Mouse (Mus musculus): ENCODE results near the gene Postn.

Postn gene

GRCm38 (mm10) chr3:54417833-54418386, 57.0 kb downstream of the Postn start:
- DNase-seq (ENCODE audit: low read depth in 2 of 2, low spot score in 2 of 2) = no peak

GRCm38 (mm10) chr3:54420189-54420928, 59.5 kb downstream of the Postn start:
- no peak for DNase-seq (ENCODE audit: low read depth in 2 of 2, low spot score in 2 of 2)

DNA sequence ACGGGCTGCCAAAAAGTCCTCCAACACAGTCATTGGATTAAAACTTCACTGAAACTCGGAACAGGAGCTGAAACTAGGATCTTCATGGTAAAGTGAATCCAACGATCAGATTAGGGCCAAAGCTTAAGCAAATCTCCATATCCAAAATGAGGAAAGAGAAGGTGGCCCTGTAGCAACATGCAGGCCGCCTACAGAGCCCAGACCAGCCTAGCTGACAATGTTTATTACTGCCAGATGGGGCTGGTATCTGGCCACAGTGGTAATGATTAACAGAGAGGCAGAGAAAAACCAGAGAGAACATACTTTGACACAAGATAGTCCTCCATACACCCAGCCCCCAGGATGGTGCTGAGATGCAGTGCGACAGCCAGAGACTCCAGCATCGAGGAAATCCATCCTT, 60.1 kb downstream of the Postn start:
- no peak for DNase-seq (ENCODE audit: low read depth in 2 of 2, low spot score in 2 of 2)

GRCm38 (mm10) chr3:54421666-54422065, 60.8 kb downstream of the Postn start:
- DNase-seq (ENCODE audit: low read depth in 2 of 2, low spot score in 2 of 2) = no peak

DNA sequence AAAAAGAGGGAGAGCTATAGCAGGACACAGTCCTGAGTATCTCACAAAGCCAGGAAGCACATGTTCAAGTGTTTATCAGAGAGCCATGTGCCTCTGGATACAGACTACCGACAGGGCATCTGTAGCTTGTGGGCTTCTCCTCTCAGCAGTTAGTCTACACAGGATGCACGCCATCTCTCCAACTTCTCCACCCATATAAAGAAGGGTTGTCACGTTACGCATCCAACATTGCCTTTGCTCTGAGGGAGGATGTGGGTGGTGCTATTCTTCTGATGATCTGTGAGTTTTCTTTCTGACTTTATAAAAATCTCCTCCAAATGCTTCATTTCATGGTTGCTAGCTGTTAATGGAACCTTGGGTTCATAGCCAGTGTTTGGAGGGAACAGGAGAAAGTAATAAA, 63.2 kb downstream of the Postn start:
- DNase-seq (ENCODE audit: low read depth in 2 of 2, low spot score in 2 of 2) = no peak

DNA sequence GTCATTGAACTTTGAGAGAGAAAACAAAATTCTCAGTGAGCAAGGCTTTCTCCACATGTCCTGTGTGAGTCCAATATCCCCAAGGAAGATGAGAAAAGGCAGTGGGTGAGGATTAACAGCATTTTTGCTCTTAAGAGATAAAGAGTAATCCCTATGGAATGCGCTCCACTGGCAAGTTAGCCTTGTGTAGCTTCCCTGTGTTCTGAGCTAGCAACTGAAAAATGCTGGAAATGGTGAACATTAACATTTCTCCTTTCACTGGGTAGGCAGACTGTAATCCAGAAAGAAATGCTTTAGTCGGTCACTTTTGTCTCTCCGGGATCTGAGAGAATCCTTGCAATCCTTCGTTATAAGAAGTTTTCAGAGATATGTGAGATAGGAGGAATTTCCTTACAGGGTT, 70.8 kb downstream of the Postn start:
- DNase-seq (ENCODE audit: low read depth in 2 of 2, low spot score in 2 of 2) = no peak

GRCm38 (mm10) chr3:54432167-54432566, 71.3 kb downstream of the Postn start:
- no peak for DNase-seq (ENCODE audit: low read depth in 2 of 2, low spot score in 2 of 2)

GRCm38 (mm10) chr3:54432605-54433004, 71.7 kb downstream of the Postn start:
- DNase-seq (ENCODE audit: low read depth in 2 of 2, low spot score in 2 of 2) = no peak

- DNase-seq (ENCODE audit: low read depth in 2 of 2, low spot score in 2 of 2) = no peak
These were observed 73.7 kb downstream of the Postn start for GRCm38 (mm10) chr3:54434571-54434970.

GRCm38 (mm10) chr3:54436373-54436964, 75.6 kb downstream of the Postn start:
- DNase-seq (ENCODE audit: low read depth in 2 of 2, low spot score in 2 of 2) = no peak
